Mouse (Mus musculus) telencephalon, adult 2 months (tissue): ENCODE data around the gene Mrnip.

Source experiments
- DNase-seq: peaks from one replicate; pipeline ENCODE4 v3.0.0-alpha.2; 2011; ENCODE audit warnings: low read depth, low spot score

Mrnip gene

DNA sequence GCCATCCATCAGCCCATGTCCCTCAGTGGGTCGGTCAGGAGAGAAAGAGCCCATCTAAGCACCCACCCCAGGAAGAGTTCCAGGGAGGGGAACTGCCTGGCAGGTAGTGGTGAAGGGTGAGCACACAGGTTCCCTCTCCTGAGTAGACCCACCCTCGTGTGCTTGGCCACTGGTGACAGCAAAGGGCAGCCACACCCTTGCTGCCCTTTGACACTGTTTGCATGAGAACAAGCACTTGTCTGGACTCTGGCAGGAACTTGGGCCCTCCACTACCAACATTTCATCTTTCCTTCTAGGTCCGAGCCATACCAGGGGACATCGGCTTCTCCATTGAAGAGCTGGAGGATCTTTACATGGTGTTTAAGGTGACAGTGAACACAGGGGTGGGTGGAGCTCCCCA, 14.9 kb upstream of the Mrnip start:
- DNase-seq, result no peak

- DNase-seq, result no peak
Measured at GRCm38 (mm10) chr11:50161578-50162304, 12.5 kb upstream of the Mrnip start.

DNA sequence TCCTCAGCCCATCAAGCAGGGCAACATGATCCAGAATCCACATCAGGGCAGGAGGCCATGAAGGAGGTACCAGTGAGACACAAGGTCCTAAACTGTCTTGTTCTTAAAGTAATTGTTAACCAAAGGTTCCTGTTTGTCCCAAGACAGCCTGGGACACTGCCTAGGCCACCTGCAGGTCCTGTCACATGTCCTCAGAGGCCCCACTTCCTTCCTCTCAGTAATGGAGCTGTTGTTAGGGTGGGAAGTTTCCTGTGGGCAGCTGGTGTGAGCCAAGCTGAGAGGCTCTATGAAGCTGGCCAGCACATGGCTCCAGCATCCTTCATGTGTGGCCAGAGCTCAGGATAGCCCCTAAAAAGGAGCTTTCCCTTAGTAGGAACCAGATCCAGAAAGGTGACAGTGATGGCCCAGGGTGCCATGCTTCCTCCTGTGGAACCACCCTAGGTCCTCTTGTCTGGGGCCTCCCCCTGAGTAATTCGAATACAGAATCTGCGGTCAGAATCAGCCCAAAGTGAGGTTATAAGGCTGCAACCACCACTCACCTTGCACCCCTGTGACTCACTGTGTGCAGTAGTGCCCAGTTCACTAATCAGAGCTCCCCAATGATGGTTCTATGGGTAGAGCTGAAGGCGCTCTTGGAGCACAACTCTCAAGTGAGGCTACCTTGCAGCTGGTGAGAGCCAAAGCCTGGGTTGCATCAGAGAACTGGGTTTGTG, 11.8 kb upstream of the Mrnip start:
- no peak for DNase-seq

DNA sequence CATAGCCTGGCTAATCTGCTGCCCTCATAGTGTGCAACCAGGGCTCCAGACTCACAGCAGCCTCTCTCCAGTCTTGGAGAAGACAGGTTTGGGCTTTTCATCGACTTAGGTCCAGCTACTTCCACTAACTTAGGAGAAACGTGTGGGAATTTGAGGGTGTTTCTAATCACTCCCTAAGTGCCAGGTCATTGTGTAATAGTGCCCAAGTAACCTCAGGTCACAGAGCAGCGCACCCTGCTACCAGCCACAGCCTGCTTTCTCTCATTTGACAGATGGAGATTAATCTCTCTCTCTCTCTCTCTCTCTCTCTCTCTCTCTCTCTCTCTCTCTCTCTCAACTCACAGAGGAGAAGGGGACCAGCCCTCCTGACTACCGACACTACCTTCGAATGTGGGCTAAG, 5.9 kb upstream of the Mrnip start:
- DNase-seq, result no peak

- peak; percentile 98 for DNase-seq
Measured at GRCm38 (mm10) chr11:50174730-50175187, 515 bp downstream of the Mrnip start.

DNA sequence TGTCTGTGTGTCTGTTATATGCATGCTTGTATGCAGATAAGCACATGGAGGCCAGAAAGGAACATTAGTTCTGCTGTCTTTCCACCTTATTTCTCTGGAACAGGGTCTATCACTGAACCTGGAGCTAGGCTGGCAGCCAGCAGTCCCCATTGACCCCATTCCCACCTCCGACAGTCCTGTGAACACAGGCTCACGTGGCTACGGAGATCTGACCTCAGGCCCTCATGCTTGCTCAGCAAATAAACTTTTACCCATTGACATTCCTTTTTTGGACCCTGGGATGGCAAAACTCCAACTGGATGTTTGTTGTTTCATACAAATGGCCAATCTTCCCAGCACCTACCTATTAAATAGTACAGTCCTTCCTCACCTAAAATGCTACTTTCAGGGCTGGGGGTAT, 2.1 kb downstream of the Mrnip start:
- no peak for DNase-seq

- peak; percentile 68 for DNase-seq
Measured at GRCm38 (mm10) chr11:50177111-50177510, 2.9 kb downstream of the Mrnip start.

DNA sequence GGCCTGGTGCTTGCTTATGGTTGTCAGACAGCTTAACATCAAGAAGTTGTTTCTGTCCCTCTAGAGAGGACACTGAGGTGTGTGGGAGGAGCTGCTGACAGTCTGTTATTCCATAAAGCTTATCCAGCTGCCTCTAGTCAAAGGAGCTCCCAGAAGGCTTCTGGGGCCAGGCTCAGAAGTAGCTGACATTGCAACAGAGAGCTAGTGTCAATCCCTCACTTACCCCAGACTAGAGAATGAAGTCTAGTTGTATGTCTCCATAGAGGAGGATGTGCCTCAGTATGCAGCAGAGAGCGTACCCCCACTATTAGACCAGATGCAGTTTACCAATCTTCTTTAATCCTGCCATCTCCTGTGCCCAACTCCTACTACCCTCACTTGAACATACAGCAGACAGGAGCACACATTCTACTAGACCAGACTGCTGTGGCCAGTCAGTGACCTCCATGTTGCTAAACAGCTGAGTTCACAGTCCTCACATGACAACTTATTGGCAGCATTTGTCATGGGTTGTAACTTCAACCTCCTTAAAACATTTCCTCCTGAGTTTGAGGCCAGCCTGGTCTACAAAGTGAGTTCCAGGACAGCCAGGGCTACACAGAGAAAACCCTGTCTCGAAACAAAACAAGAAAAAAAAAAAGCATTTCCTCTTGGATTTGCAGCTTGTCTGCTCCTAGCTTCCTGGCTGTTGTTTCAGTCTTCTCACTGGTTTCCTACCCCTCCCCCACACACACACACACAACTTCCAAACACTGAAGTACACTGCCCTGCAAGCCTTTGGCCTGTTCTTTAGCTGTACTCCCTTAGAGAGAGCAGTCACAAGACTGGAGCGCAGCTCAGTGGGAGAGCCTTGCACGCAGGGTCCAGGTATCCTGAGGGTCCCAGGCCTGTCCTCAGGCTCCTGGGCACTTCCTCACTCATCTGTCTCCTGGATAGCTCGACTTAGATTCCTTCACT, 4.6 kb downstream of the Mrnip start:
- DNase-seq, result no peak

DNA sequence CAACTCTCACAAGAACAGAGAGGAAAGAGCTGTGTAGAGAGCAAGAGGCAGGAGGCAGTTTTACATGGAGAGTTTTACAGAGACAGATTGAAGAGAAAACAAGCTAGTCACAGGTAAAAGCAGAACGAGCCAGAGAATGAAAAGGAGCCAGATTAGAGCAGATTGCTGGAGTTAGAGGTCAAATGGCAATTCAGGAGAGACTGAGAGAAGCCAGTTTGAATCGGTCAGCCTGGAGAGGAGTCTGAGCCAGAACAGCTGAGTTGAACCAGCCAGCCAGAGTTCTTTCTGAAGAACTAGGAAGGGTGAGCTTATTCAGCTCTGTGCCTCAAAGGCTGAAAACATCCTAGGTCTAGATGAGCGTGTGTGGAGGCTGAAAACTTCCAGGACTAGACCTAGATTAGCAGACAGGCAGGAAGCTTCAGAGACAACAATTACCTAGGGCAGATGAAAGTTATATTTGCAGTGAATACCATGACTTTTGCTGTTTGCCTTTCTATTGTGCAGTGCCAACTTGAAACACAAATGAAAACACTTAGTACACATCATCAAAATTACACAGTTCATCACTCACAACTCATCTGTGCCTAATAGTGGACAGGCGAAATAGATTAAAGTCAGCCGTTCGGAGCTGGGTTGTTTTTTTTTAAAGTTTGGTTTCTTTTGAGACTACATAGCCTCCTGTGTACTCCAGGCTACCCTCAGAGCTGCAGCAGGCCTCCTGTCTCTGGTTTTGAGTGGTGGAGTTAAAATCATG, 6.4 kb downstream of the Mrnip start:
- no peak for DNase-seq

- DNase-seq, result no peak
Measured at GRCm38 (mm10) chr11:50182702-50183101, 8.5 kb downstream of the Mrnip start.

GRCm38 (mm10) chr11:50184788-50185187, 10.5 kb downstream of the Mrnip start:
- DNase-seq, result no peak

GRCm38 (mm10) chr11:50188682-50189081, 14.4 kb downstream of the Mrnip start:
- DNase-seq, result no peak

DNA sequence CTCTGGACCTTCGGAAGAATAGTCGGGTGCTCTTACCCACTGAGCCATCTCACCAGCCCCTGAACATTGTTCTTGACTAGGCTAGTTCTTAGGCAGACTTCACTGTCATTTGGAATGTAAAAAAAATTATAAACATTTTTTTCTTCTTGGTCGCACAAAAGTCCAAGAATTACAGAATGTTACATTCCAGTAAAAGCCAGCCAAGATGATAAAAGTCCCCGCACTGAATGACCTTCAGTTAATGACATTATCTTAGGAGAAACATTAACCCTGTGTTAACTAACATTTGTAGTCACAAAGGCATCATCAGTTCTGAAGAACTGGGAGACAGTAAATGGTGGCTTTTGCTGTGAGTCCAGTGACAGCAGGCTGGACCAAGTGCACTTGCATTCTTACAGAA, 16.1 kb downstream of the Mrnip start:
- no peak for DNase-seq

- no peak for DNase-seq
Measured at GRCm38 (mm10) chr11:50192278-50192677, 18.0 kb downstream of the Mrnip start.

GRCm38 (mm10) chr11:50194070-50194469, 19.8 kb downstream of the Mrnip start:
- no peak for DNase-seq

DNA sequence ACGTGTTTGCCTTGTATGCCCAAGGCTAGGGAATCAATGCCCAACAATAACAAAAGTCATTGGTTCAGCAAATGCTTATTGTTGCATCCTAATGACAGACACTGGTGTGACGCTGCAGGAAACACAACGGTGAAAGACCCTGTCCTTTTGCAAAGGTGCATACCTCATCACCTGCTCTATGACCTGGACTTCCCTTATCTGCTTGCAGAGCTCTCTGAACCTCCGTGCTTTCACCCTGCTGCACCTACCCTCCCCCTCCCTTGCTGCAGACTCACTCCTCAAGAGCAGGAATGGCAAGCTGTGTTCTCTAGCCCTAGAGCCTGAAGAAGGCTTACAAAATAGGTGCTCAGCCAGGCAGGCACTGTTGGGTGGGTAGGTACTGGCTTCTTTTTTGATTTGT, 20.5 kb downstream of the Mrnip start:
- DNase-seq, result no peak

- DNase-seq, result no peak
Measured at GRCm38 (mm10) chr11:50197500-50197899, 23.3 kb downstream of the Mrnip start.

DNA sequence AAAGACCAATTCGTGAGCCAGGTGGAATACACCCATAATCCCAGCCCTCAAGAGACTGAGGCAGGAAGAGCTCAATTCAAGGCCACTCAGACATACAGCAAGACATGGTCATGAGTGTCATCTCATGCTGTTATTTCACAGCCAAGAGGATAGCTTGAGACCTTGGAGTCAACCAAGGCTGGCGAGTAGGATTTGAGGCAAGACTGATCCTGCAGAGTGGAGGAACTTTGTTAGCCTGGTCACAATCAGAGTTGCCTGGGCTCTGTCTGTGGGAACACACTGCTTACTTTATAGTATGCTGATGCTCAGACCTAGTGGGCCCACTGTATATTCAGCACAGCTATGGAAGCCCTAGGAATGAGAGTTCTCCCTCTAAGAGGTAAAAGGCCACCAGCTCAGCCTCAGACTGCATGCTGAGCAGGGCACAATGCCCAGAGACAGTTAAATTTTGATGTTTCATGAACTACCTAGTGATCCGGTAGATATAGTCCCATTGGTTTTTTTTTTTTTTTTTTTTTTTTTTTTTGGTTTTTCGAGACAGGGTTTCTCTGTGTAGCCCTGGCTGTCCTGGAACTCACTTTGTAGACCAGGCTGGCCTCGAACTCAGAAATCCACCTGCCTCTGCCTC, 24.1 kb downstream of the Mrnip start:
- no peak for DNase-seq

- no peak for DNase-seq
Measured at GRCm38 (mm10) chr11:50198916-50199315, 24.7 kb downstream of the Mrnip start.

DNA sequence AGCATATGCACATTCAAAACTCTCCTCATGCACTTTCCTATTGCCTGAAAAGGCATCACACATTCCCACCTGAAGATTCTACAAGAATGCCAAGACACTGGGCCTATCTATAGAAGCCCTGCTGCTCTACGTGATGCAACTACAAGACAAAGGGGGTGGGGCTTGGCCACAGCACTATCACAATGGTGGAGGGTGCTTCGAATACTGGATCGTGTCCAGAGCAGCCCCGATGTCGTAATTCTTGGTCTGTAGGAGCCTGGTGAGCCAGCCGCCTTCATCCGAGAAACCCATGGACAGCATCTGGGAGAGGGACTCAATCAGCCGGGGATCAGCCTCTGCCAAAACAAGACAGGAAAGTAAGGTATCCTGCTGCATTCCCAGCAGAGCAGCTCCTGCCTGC, 26.4 kb downstream of the Mrnip start:
- DNase-seq, result no peak

- DNase-seq, result no peak
Measured at GRCm38 (mm10) chr11:50201590-50201989, 27.3 kb downstream of the Mrnip start.
